Mouse (Mus musculus): ENCODE data around the gene Tktl2. TPM values are rescaled to one million over a fixed set of nuclear protein-coding genes. Genes with fewer than 3 reads are reported as not detected.

Gene Tktl2
- under 1 TPM; 0.23 to 0.42 TPM for total RNA-seq (2021)
- long read RNA-seq, result 0 reads

DNA sequence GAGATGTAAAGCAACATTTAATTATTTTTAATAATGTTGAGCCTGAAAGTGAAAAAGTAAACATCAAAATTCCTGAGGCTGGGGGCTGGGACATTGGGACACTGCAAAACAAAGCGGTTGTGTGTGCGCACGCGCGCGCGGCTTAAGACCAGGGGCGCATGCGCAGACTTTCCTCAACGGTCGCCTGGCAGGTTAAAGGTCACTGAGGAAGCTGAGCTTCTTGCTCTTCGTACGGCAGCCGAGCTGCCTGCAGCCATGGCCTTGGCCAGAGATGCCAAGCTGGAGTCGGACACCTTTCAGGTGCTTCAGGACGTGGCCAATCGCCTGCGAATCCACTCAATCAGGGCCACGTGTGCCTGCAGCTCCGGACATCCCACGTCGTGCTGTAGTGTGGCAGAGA lies at the start of gene Tktl2:
TSS of gene Tktl2 (plus strand) at position 220 of the 400 bp plus-strand sequence.
- no peak for DNase-seq (ENCODE audit: low spot score in 2 of 2)

DNA sequence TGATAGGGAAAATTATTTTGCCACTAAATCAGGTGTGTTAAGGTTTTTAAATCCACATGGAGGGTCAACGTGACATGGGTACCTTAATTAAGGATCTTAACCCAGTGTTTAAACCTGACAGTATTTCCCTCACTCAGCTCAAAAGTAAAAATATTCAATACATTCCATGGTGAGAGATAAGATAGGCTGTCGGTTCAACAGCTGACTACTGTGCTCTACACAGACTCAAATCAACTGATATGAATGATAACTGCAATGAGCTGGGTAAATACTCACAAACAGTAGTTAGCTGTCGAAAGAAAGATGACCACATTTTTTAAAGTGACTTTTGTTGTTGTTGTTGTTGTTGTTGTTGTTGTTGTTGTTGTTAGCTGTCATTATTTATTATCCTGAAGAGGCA lies 41.7 kb upstream of the Tktl2 start:
- no peak for DNase-seq (ENCODE audit: low spot score in 2 of 2)

DNA sequence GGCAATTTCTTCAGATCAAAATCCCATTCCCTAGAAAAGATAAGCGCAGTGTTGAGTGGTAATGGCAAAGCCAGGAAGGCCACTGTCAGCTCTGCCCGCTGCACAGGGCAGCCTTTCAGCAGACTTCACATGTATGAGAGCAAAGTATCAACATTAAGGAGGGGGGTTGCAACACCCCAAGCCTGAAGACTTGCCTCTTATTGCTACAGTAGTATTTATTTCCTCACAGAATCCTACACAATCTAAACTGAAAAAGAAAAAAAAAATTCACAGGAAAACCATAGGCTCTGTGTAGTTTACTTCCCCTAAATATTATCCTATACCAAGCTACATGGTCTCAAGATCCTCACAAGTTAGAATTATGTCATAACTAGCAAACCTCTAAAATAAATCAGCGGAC lies 34.7 kb upstream of the Tktl2 start:
- no peak for DNase-seq (ENCODE audit: low spot score in 2 of 2)

DNA sequence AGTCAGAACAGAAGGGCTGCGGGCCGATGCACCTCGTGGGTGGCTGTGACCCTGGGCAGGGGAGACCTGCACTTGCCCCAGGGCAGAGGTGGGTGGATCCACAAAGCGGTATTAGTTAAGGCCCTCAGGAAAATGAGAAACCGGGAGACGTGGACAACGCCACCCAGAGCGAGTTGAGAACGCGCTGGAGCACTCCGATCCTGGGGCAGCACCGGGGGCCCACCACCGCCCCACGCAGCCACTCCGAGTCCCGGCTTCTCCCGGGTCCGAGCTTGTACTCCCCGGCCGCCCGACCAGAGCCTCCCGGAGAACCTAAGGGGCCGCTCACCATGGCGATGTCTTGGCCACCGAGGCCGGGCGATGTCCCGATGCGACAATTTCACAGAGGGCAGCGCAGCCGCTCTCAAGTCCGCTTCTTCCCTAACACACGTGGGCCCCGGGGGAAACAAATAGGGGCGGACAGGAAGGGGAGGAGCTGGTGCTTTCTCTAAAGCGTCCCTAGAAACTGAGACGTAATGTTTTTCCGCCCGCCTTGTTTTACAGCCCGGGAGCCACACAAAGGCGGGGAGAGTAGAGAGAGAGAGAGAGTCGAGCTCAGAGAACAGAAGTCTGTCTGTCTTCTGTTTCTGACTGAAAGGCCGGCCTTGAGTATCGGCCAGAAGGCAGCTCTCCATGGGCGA lies 25.3 kb upstream of the Tktl2 start, which contains the start of gene Tma16:
TSS of gene Tma16 (minus strand) at position 447 of the 680 bp plus-strand sequence.
- DNase-seq (ENCODE audit: low spot score in 2 of 2), result peak; percentile 89 to 90

DNA sequence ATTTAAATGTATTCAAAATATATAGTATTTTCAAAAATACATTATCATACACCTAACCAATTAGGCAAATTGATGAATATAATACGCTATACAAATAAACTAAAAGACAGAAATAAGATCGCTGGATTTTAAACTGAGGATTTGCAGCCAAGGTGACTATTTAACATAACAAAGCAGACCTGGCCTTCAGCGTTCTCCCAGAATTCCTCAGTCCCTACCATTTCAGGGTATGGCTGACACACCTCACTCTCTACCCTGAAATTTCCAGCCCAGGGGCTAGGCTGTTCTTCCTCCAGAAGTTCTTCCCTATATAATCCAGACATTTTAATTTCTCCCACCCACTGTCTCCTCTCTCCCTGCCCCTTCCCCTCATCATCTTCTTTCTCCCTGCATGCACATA lies 23.0 kb upstream of the Tktl2 start:
- DNase-seq (ENCODE audit: low spot score in 2 of 2), result no peak

DNA sequence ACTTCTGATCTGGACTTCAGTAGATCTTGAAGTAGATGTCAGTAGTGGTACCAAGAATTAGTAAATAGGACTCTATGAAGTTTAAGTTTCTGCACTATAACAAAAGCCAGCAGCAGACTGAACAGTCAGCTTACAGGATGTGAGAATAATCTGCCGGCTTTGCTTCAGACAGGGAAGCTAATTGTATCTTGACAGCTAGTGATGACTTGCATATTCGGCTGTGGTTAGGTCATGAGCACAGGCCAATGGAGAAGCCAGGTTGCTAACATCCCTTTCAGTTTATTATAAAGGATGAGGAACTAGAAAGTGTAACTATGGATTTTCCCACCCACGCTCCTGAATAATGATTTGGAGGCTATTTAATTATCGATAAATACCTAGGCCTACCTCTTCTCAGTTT lies 20.9 kb upstream of the Tktl2 start:
- no peak for DNase-seq (ENCODE audit: low spot score in 2 of 2)

DNA sequence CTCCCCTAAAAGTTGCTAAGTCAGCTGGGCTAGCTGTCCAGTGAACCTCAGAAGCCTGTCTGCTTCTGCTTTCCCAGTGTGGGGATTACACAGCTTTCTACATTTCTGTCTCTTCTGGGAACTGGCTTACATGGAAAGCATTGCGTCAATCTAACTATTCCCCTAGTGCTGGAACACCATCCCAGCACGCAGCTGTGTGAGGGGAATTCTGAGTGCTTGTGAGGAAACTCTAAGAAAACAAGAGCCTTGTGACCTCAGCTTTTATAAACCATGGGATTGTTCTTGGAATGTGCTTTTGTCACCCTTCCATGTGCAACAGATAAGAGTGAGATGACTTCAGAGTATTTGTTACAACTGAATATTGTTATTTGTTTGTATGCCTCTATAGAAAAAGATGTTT lies 17.1 kb upstream of the Tktl2 start:
- DNase-seq (ENCODE audit: low spot score in 2 of 2), result no peak

DNA sequence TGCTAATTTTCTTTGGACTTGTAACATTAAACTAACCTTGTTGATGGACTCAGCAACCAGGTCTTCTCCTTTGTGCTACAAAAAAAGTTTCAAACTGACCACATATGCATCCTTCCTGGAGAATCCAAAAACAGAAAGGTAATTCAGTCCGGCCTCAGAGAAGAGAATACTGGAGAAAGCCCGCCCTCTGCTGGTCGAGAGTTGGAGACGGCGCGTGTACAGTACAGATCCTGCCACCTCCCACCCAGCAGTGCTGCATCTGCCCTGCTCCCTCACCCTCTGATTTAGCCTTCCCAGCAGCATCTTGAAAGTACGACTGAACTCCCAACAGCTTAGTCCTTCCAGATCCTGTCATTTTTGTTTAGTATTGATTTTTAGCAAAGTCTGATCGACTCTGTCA lies 15.8 kb upstream of the Tktl2 start:
- peak; percentile 86 to 89 for DNase-seq (ENCODE audit: low spot score in 2 of 2)

DNA sequence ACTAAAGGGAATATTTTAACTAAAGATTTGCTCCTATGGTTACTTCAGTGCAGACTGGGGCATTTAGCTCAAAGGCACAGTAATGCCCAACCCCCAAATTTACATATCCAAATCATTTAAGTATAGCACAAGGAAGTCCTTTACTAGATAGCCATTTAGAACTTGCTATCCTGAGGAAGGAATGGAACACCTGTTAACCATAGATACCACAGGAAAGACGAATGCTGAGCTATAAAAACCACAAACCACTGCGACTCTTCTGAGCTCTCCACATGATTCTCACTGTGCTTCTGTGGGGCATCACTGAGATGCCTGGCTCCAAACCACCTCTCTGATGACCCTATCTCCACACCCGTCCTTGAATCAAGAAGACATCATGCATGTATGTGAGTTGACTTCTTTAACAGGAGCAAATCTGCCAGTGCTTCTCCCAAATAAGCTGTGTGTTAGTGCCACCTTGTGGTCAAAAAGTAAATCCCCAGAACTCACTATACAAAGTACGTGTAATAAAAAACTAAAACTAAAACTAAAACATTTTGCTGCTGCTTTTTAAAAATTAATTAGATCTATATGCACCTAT lies 14.5 kb upstream of the Tktl2 start:
- DNase-seq (ENCODE audit: low spot score in 2 of 2), result peak; percentile 37 to 58

DNA sequence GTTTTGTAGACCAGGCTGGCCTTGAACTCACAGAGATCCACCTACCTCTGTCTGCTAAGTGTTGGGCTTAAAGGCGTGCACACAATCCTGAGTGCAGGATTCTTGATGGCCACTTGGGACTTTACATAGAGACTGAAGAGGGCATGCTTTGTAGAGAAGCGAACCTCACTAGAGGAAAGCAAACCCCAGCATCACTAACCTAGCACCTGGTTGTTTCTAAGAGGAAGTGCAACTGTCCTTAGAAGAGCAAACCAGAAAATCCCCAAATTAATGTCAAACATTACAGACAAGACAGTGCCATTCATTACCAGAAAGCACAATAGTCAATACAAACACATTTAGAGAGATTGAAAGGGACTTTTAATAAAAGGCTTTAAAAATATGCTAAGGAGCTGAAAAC lies 8.2 kb upstream of the Tktl2 start:
- DNase-seq (ENCODE audit: low spot score in 2 of 2), result no peak

DNA sequence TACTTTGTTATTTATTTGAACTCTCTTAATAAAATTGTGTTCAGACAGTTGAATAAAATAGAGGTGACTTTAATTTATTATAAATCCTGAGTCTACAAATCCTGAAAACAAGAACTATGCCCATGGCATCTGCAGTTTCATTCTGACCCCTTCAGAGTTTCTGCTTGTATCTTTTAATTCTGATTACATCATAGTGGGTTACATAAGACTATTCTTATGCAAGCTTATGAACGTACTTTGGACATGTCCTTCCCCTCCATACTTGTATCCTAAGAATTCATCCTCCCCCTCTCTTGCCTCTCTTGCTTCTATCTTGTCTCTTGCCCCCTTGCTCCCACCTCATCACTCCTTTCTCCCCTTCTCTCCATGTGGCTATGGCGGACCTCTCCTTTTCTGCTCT lies 7.6 kb downstream of the Tktl2 start:
- DNase-seq (ENCODE audit: low spot score in 2 of 2), result no peak

DNA sequence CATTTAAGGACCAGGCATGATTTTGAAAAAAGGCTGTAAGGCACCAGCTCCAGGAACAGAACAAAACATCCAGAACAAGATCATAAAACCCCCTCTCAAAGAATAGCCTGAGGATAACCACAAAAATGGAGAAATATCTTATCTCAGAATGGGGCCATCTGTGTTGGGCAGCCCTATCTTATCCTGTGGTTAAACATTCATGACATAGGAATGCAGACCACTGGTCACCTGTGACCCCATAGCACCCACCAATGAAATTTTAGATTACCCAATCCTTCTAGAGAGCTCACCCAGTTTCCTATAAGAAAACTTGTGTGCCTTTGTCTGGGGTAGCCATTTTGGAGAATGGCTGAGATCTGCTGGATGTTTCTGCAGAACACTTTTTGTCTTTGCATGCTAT lies 9.0 kb downstream of the Tktl2 start:
- no peak for DNase-seq (ENCODE audit: low spot score in 2 of 2)

DNA sequence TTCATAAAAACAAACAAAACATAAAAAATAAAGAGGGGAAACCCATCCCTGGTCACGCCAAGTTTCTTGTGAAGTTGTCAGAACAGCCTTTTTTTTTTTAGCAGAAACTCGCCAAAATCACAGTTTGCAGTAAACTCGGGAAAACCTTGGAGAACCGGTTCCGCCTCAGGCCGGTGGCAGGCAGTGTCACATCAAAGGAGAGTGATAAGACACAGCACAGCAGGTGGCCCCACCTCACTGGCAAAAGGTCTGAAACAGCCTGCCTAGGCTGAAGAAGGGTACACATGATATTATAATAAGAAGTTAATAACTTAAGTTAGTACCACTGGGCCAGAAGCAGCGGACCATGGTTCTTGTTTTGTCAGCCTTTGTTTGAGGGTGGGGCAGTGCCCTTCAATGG lies 38.5 kb downstream of the Tktl2 start:
- no peak for DNase-seq (ENCODE audit: low spot score in 2 of 2)

Other genes with a start within 250 kb of the Tktl2 start
- gene Tma16, start 25.2 kb upstream of the Tktl2 start, total RNA-seq (2021), result 10 to 100 TPM in 1 of 2 experiments, 1 to 10 TPM in 1; 9.9 to 11.5 TPM
- gene Npy5r, start 176.4 kb downstream of the Tktl2 start, total RNA-seq (2021), result 1 to 10 TPM; 4.8 to 5.2 TPM
- 10 to 100 TPM; 26.7 to 29.6 TPM for gene Npy1r, start 185.4 kb downstream of the Tktl2 start, total RNA-seq (2021)